9 mouse cellular contexts compared by ENCODE assay signal in genomic region chr8:114615413-114615812, GRCm38 (mm10).
"Had no signal": no experiment of that assay in that cellular context is flagged by ENCODE, and none has a peak within 500 bp of the region (broad histone marks: within the 10 kb centered on the region; RNA-seq: fewer than 3 reads in every experiment).

No protein-coding gene starts in this region.

- H3K36me3 ChIP-seq: kidney, embryonic 15.5 days; limb, embryonic 13.5 days; midbrain, embryonic 13.5 days had no signal

- ATAC-seq: midbrain, embryonic 13.5 days had no signal

- H3K4me3 ChIP-seq: kidney, embryonic 15.5 days; limb, embryonic 13.5 days; midbrain, embryonic 13.5 days had no signal

- H3K27ac ChIP-seq: kidney, embryonic 15.5 days; limb, embryonic 13.5 days; midbrain, embryonic 13.5 days had no signal

- H3K27me3 ChIP-seq: kidney, embryonic 15.5 days; limb, embryonic 13.5 days; midbrain, embryonic 13.5 days had no signal

- H3K4me2 ChIP-seq: kidney, embryonic 15.5 days; limb, embryonic 13.5 days; liver, embryonic 11.5 days; midbrain, embryonic 13.5 days had no signal

- H3K9me3 ChIP-seq: kidney, embryonic 15.5 days; midbrain, embryonic 13.5 days had no signal

- DNase-seq: kidney, adult 2 months; kidney, postnatal 14 days; left cerebral cortex, postnatal 4 days; right cerebral cortex, postnatal 14 days; thymus, postnatal 4 days had no signal

- H3K9ac ChIP-seq: kidney, embryonic 15.5 days; limb, embryonic 13.5 days; midbrain, embryonic 13.5 days had no signal
